Mouse (Mus musculus): ENCODE measurements around the gene Osm. TPM values are rescaled to one million over a fixed set of nuclear protein-coding genes. Genes with fewer than 3 reads are reported as not detected.

The Osm gene
- polyA plus RNA-seq, 1 experiment from 2014 or later = 0.60 TPM

DNA sequence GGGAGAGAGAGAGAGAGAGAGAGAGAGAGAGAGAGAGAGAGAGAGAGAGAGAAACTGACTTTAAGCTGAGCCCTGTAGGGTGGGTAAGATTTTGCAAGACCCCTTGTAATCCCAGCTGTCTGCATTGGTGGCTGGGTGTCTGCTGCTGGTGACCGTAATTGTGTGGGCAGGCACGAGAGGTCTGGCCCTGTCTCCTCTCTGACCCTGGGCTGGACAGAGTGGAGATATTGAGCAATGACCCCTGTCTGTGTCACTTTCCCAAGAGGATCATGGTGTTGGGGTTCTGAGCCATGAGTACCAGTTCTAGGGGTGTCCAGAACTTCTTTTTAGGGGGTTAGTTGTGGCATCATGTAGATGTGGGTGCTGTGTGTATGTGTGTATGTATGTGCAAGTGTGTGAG is 12.0 kb upstream of the Osm start:
- Histone ChIP-seq H3K4me1 (replicated peaks) (peaks cover 96% of the 10 kb centered on the region), H3K9me3 (replicated peaks) (no peaks in the 10 kb centered on the region), H3K9ac (peak overlapping the region; percentile 90), H3K36me3 (peaks cover 13% of the 10 kb centered on the region), H3K27me3 (peaks cover 11% of the 10 kb centered on the region), H3K27ac (peak overlapping the region; percentile 95), H3K4me2 (peak overlapping the region; percentile 81), H3K4me3 (replicated peaks) (peak overlapping the region; percentile 78)
- WGBS (ENCODE audit: insufficient replicate concordance) = 41% methylated on average over 2 of the region's 2 CpGs
- DNase-seq = no peak
- ATAC-seq (ENCODE audit: low read depth) = no peak

DNA sequence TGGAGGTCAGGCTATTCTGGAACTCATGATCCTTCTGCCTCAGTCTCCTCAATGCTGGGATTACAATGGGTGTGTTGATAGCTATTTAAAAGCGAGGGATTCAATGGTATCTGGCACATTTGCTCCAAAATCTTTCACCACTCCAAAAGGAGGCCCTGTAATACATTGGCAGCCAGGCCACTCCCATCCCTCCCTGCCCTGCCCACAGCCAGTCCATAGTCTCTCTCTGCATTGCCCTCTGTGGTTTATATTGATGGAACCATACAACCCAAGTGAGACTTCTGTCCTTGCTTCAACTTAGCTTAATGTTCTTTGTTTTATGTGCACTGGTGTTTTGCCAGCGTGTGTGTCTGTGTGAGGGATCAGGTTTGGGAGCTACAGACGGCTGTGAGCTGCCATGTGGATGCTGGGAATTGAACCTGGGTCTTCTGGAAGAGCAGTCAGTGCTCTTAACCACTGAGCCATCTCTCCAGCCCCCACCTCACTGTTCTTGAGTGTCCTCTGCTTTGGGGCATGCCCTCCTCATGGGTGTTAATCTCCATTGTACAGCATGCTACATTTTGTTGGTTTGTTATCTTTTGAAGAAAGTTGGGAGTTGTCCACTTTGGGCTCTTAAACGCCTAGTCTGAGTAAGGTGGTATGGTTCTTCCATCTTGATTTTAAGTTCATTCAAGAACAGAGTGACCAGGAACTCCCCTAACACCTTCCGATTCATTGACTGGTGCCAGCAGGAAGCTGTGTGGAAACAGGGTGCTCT is 9.5 kb upstream of the Osm start:
- Histone ChIP-seq H3K4me1 (replicated peaks) (peaks cover 93% of the 10 kb centered on the region), H3K4me2 (peak overlapping the region; percentile 81), H3K4me3 (replicated peaks) (peak overlapping the region; percentile 78), H3K9ac (peak overlapping the region; percentile 90), H3K27ac (peak overlapping the region; percentile 83), H3K36me3 (peaks cover 17% of the 10 kb centered on the region), H3K27me3 (no peaks in the 10 kb centered on the region), H3K9me3 (replicated peaks) (no peaks in the 10 kb centered on the region)
- ATAC-seq (ENCODE audit: low read depth) = peak; percentile 50
- 48% methylated on average over 5 of the region's 5 CpGs for WGBS (ENCODE audit: insufficient replicate concordance)
- DNase-seq = no peak

DNA sequence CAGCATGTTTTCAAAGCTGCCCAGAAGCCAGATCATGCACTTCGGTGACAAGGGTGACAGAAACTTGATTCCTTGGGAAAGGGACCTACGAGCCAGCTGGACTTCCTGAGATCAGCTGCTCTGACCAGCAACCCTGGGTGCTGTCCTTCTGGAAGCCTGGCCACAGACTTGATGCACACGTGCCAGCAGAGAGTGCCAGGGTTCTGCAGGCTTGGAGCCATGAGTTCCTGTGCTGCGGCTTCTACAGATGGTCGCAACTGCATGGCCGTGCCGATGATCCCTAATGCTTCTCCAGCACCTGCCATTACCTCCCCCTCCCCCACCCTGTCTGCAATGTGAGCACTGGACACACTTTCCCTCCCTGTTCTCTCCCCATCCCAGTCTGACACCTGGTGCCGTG is 7.8 kb upstream of the Osm start:
- DNase-seq (no peak), ATAC-seq (ENCODE audit: low read depth) (no peak)
- peak overlapping the region; percentile 65; the same call in 1 of the 2 replicates for H3K27ac ChIP-seq
- H3K4me3 ChIP-seq (replicated peaks) = no peak overlapping the region
- H3K4me1 ChIP-seq (replicated peaks) = peaks cover 90% of the 10 kb centered on the region
- no peaks in the 10 kb centered on the region for H3K9me3 ChIP-seq (replicated peaks)
- peaks cover 29% of the 10 kb centered on the region for H3K36me3 ChIP-seq
- WGBS (ENCODE audit: insufficient replicate concordance) = 62% methylated on average over 8 of the region's 8 CpGs
- no peak overlapping the region for H3K4me2 ChIP-seq
- H3K9ac ChIP-seq = peak overlapping the region; percentile 33; the same call in 1 of the 2 replicates
- H3K27me3 ChIP-seq = no peaks in the 10 kb centered on the region

DNA sequence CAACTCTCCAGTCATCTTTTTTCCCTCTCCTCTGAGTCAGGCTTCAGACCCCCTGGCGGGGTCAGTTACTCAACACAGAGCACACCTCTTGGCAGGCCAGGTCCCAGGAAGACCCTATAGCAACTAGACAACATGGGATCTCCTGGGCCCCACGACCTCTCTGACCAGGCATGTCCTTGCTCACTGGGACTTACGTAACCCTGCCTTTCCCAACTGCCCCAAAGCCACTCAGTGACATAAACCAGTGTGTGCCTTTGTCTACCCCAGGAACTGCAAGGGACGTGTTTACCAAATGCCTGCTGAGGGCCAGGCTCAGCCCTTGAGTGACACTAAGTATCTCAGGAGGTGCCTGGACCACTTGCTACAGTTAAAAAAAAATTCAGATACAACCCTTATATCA is 6.4 kb upstream of the Osm start:
- peaks cover 89% of the 10 kb centered on the region for H3K4me1 ChIP-seq (replicated peaks)
- DNase-seq = no peak
- whole genome bisulfite sequencing (ENCODE audit: insufficient replicate concordance) = 53% methylated on average over 4 of the region's 4 CpGs

DNA sequence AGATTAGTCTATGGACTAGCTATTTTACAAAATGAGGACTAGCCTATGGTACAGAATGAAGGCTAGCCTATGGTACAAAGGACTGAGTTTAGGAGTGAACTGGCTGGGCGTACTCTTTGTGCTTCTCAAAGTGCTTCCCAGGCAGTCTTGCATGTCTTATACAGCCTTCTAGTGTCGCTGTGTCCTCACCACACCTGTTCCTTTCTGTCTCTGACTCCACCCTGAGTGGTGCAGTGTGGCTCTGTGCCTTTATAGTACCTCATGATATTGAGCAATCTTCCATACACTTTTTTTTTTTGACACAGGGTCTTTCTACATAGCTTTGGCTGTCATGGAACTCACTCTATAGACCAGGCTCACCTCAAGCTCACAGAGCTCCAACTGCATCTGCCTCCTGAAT is 4.8 kb upstream of the Osm start:
- H3K9me3 ChIP-seq (replicated peaks) = no peaks in the 10 kb centered on the region
- H3K4me2 ChIP-seq = no peak overlapping the region
- no peaks in the 10 kb centered on the region for H3K27me3 ChIP-seq
- H3K4me3 ChIP-seq (replicated peaks) = no peak overlapping the region
- DNase-seq = no peak
- H3K9ac ChIP-seq = no peak overlapping the region
- peaks cover 29% of the 10 kb centered on the region for H3K36me3 ChIP-seq
- no peak overlapping the region for H3K27ac ChIP-seq
- peaks cover 89% of the 10 kb centered on the region for H3K4me1 ChIP-seq (replicated peaks)
- 80% methylated on average over 2 of the region's 2 CpGs for WGBS (ENCODE audit: insufficient replicate concordance)
- no peak for ATAC-seq (ENCODE audit: low read depth)

More for the DNA sequence above, 6.4 kb upstream of the Osm start:
- Histone ChIP-seq H3K36me3 (peaks cover 29% of the 10 kb centered on the region), H3K4me2 (no peak overlapping the region), H3K27me3 (no peaks in the 10 kb centered on the region), H3K27ac (peak overlapping the region; percentile 26), H3K9me3 (replicated peaks) (no peaks in the 10 kb centered on the region), H3K9ac (no peak overlapping the region), H3K4me3 (replicated peaks) (no peak overlapping the region)
- peak; percentile 27 for ATAC-seq (ENCODE audit: low read depth)

DNA sequence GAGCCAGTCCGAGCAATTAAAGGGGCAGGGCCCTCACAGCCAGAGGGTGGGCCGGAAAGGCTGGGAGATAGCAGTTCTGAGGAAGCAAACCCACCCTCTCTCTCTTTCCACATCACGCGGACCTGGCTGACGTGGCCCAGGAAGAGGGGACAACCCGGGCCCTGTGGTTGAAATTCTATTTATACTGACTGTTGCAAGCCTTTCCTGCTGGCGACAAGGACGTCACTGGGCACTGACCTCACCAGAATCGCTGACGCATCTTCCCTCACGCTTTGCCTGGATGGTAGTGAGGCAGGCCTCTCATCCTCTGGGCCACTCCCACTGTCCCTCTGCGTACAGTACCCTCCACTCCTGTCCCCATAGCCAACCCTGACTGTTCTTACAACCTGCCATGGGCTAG is 3.6 kb upstream of the Osm start:
- no peak overlapping the region for H3K4me2 ChIP-seq
- no peaks in the 10 kb centered on the region for H3K9me3 ChIP-seq (replicated peaks)
- peaks cover 89% of the 10 kb centered on the region for H3K4me1 ChIP-seq (replicated peaks)
- no peak overlapping the region for H3K4me3 ChIP-seq (replicated peaks)
- no peaks in the 10 kb centered on the region for H3K27me3 ChIP-seq
- 0 out of 2 replicates have a peak, but pooled peaks have one; percentile 10 for ATAC-seq (ENCODE audit: low read depth)
- peak overlapping the region; percentile 40; the same call in 1 of the 2 replicates for H3K27ac ChIP-seq
- no peak overlapping the region for H3K9ac ChIP-seq
- WGBS (ENCODE audit: insufficient replicate concordance) = 33% methylated on average over 12 of the region's 12 CpGs
- DNase-seq = no peak
- H3K36me3 ChIP-seq = peaks cover 28% of the 10 kb centered on the region

DNA sequence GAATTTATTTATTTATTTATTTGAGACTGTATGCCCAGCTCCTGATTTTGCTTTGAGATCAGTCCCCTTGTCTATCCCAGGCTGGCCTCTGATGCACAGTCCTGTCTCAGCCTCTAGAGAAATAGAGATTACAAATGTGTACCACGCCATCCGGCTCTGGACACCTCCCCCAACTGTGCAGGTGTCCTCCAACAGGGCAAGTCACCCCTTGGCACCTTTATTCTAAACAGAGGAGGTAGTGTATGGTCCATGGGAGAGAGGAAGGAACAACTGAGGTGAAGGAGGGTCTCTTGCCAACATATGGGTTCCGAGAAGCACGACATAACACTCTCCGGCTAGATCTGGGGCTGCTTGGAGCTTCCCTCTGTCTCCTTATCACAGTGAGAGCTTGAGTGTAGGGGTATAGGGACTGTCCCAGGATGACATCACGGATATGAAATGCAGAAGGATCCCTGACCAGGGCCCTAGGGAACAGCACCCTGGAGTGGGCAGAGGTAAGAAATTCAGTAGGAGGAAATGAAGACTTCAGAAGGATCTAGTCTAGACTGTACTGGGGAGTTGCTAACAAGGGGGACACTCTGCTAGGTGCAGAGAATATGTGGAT is 1.1 kb upstream of the Osm start:
- Histone ChIP-seq H3K4me2 (peak overlapping the region; percentile 53), H3K4me1 (replicated peaks) (peaks cover 69% of the 10 kb centered on the region), H3K9me3 (replicated peaks) (no peaks in the 10 kb centered on the region), H3K27me3 (no peaks in the 10 kb centered on the region), H3K36me3 (peaks cover 20% of the 10 kb centered on the region), H3K27ac (peak overlapping the region; percentile 74), H3K9ac (peak overlapping the region; percentile 62), H3K4me3 (replicated peaks) (peak overlapping the region; percentile 23)
- ATAC-seq (ENCODE audit: low read depth) (peak; percentile 59), DNase-seq (no peak)
- WGBS (ENCODE audit: insufficient replicate concordance) = 71% methylated on average over 6 of the region's 6 CpGs

DNA sequence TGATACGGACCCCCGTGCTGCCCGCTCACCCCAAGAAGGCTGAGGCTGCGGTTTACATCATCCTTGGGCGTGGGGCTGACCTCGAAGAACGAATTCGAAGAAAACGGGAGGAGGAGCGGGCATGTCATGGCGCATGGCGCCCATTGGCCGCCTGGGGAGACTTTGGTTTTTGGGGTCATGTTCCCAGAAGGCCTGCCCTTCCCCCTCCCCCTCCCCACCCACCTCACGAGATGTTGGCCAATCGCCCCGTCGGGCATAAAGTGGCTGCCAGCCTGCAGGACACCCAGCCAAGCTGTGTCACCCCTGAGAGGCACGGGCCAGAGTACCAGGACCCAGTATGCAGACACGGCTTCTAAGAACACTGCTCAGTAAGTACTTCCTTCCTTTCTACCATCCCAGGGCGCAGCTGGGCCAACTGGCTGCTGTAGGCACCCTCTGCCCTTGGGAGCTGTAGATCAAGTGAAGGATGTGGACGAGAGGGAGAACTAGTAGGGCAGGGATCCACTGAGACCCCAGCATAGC is 387 bp downstream of the Osm start:
- no peak for ATAC-seq (ENCODE audit: low read depth)
- Histone ChIP-seq H3K27me3 (no peaks in the 10 kb centered on the region), H3K4me2 (peak overlapping the region; percentile 53), H3K36me3 (peaks cover 17% of the 10 kb centered on the region), H3K4me3 (replicated peaks) (no peak overlapping the region), H3K9me3 (replicated peaks) (no peaks in the 10 kb centered on the region), H3K4me1 (replicated peaks) (peaks cover 68% of the 10 kb centered on the region), H3K9ac (0 out of 2 replicates have a peak overlapping the region, but pooled peaks have one; percentile 62), H3K27ac (peak overlapping the region; percentile 25)
- WGBS (ENCODE audit: insufficient replicate concordance) = 74% methylated on average over 21 of the region's 21 CpGs
- DNase-seq = no peak

DNA sequence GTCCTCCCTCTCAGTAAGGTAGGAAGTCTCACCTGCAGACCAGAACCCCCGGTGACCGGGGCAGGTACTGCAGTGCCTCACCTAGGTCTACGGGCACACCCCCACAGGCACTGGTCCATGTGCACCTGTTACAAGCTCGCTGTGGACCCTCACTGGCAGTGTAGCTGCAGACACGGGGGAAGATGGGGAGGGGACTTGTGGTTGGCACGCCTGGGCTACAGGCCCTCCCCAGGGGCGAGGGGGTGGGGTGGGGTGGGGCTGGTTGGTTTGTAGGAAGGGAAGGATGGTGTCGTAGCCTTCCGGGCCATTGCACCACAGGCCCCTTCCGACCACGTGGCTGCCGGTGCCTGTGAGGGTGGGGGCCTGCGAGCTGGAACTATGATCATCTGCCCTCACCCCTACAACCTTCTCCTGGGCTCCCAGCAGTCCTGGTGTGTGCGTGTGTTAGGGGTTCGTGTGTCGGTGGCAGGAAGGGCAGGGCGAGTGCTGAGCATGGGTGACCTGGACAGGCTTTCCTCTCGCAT is 1.2 kb downstream of the Osm start:
- DNase-seq = no peak
- 0 out of 2 replicates have a peak overlapping the region, but pooled peaks have one; percentile 1 for H3K9ac ChIP-seq
- no peak overlapping the region for H3K27ac ChIP-seq
- no peaks in the 10 kb centered on the region for H3K27me3 ChIP-seq
- 39% methylated on average over 18 of the region's 18 CpGs for WGBS (ENCODE audit: insufficient replicate concordance)
- H3K4me2 ChIP-seq = peak overlapping the region; percentile 53
- H3K36me3 ChIP-seq = peaks cover 13% of the 10 kb centered on the region; the same call in 1 of the 2 replicates
- H3K4me1 ChIP-seq (replicated peaks) = peaks cover 62% of the 10 kb centered on the region
- H3K4me3 ChIP-seq (replicated peaks) = 0 out of 2 replicates have a peak overlapping the region, but pooled peaks have one; percentile 14
- H3K9me3 ChIP-seq (replicated peaks) = no peaks in the 10 kb centered on the region
- ATAC-seq (ENCODE audit: low read depth) = peak; percentile 35

DNA sequence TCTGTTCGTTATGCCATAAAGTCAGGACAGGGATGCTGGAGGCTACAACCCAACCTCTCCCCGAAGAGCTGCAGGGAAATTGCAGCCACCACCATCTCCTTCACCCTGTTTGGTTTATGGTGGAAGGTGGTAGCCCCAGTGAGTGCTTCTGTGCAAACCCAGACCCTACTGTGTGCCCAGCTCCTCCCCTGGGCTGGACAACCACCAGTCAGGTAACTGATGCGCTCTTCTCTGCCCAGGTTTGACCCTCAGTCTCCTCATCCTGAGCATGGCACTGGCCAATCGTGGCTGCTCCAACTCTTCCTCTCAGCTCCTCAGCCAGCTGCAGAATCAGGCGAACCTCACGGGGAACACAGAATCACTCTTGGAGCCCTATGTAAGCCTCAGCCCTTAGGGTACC is 1.9 kb downstream of the Osm start:
- no peaks in the 10 kb centered on the region for H3K27me3 ChIP-seq
- H3K4me2 ChIP-seq = no peak overlapping the region
- no peak overlapping the region; the same call in 1 of the 2 replicates for H3K27ac ChIP-seq
- no peak overlapping the region for H3K9ac ChIP-seq
- no peak overlapping the region for H3K4me3 ChIP-seq (replicated peaks)
- WGBS (ENCODE audit: insufficient replicate concordance) = 82% methylated on average over 6 of the region's 6 CpGs
- peaks cover 8% of the 10 kb centered on the region; the same call in 1 of the 2 replicates for H3K36me3 ChIP-seq
- H3K9me3 ChIP-seq (replicated peaks) = no peaks in the 10 kb centered on the region
- H3K4me1 ChIP-seq (replicated peaks) = peaks cover 55% of the 10 kb centered on the region
- DNase-seq (no peak), ATAC-seq (ENCODE audit: low read depth) (no peak)

DNA sequence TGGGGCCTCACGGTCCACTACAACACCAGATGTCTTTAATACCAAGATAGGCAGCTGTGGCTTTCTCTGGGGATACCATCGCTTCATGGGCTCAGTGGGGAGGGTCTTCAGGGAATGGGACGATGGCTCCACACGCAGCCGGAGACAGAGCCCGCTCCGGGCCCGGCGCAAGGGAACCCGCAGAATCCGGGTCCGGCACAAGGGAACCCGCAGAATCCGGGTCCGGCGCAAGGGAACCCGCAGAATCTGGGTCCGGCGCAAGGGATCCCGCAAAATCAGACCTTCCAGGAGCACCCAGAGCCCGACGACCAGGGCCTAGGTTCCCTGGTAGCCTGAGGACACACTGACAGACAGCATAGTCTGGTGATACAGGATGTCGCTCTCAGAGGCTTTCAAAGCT is 3.5 kb downstream of the Osm start:
- H3K27ac ChIP-seq = no peak overlapping the region
- no peaks in the 10 kb centered on the region for H3K9me3 ChIP-seq (replicated peaks)
- H3K27me3 ChIP-seq = no peaks in the 10 kb centered on the region
- 0 out of 2 replicates have a peak, but pooled peaks cover 4% of the 10 kb centered on the region for H3K36me3 ChIP-seq
- no peak overlapping the region for H3K4me2 ChIP-seq
- no peak overlapping the region for H3K9ac ChIP-seq
- no peak for DNase-seq
- H3K4me3 ChIP-seq (replicated peaks) = no peak overlapping the region
- ATAC-seq (ENCODE audit: low read depth) = no peak
- 86% methylated on average over 23 of the region's 23 CpGs for WGBS (ENCODE audit: insufficient replicate concordance)
- H3K4me1 ChIP-seq (replicated peaks) = peaks cover 47% of the 10 kb centered on the region
